Mouse (Mus musculus): ENCODE data around the gene Prkn. TPM values are rescaled to one million over a fixed set of nuclear protein-coding genes. Genes with fewer than 3 reads are reported as not detected.

Gene Prkn
- polyA plus RNA-seq, 1 experiment, result 21.7 TPM

DNA sequence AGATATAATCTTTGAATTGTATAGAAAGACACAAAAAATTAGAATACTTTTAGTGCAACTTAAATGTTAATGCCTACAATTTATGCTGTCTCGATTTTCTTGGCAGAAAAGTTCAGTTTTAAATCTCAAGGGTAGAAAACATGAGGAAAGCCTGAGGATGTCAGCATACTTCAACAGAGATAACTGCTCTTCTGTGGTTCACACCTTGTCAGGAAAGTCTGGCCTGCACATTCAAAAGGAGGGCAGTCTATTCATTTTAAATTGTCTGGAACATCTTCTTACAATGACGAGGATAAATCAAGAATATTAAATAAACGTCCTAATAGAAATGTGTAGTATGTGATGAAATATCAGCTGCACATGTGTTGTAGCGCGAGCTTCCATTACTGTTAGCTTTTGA, 38.8 kb downstream of the Prkn start:
- Histone ChIP-seq H3K4me3 (ENCODE audit: insufficient read depth, low read length) (no peak overlapping the region), H3K4me1 (ENCODE audit: control insufficient read depth, insufficient read depth, low read length) (no peaks in the 10 kb centered on the region), H3K27ac (ENCODE audit: insufficient read depth, low read length) (no peak overlapping the region)
- TF ChIP-seq POLR2A (IDR thresholded peaks at IDR 0.05; ENCODE audit: extremely low read depth, insufficient read depth, low read length) (no peak), CTCF (IDR thresholded peaks at IDR 0.05; ENCODE audit: extremely low read depth, insufficient read depth, low read length) (no peak)

- no peak overlapping the region for H3K27ac ChIP-seq (ENCODE audit: insufficient read depth, low read length)
- no peaks in the 10 kb centered on the region for H3K4me1 ChIP-seq (ENCODE audit: control insufficient read depth, insufficient read depth, low read length)
- H3K4me3 ChIP-seq (ENCODE audit: insufficient read depth, low read length), result no peak overlapping the region
- no peak for TF ChIP-seq CTCF (IDR thresholded peaks at IDR 0.05; ENCODE audit: extremely low read depth, insufficient read depth, low read length)
- TF ChIP-seq POLR2A (IDR thresholded peaks at IDR 0.05; ENCODE audit: extremely low read depth, insufficient read depth, low read length), result no peak
Measured at GRCm38 (mm10) chr17:10882260-10882659, 42.1 kb downstream of the Prkn start.

GRCm38 (mm10) chr17:10887924-10888323, 47.7 kb downstream of the Prkn start:
- TF ChIP-seq POLR2A (IDR thresholded peaks at IDR 0.05; ENCODE audit: extremely low read depth, insufficient read depth, low read length), result no peak
- no peak for TF ChIP-seq CTCF (IDR thresholded peaks at IDR 0.05; ENCODE audit: extremely low read depth, insufficient read depth, low read length)
- H3K4me3 ChIP-seq (ENCODE audit: insufficient read depth, low read length), result no peak overlapping the region
- no peaks in the 10 kb centered on the region for H3K4me1 ChIP-seq (ENCODE audit: control insufficient read depth, insufficient read depth, low read length)
- H3K27ac ChIP-seq (ENCODE audit: insufficient read depth, low read length), result no peak overlapping the region

GRCm38 (mm10) chr17:10901686-10902228, 61.6 kb downstream of the Prkn start:
- TF ChIP-seq CTCF (IDR thresholded peaks at IDR 0.05; ENCODE audit: extremely low read depth, insufficient read depth, low read length) (no peak), POLR2A (IDR thresholded peaks at IDR 0.05; ENCODE audit: extremely low read depth, insufficient read depth, low read length) (no peak)
- Histone ChIP-seq H3K4me1 (ENCODE audit: control insufficient read depth, insufficient read depth, low read length) (no peaks in the 10 kb centered on the region), H3K27ac (ENCODE audit: insufficient read depth, low read length) (no peak overlapping the region), H3K4me3 (ENCODE audit: insufficient read depth, low read length) (no peak overlapping the region)

DNA sequence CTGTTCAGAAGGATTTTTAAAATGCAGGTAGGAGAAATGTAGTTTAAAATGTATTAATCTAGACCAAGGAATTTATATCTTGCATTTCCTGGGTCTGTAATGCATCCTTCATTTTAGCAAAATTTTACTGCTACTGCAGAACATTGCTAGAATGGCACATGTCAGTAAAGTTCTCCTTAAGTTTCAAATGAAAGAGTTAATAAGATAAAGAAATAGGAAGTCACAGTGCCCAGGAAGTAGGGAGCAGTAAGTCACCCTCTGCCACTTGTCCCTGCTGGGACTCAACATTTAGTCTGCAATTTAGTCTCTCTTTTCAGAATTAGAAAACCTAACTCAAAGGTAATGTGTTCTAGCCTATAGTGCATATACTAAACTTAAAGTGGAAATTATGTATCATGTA, 96.5 kb downstream of the Prkn start:
- Histone ChIP-seq H3K4me1 (ENCODE audit: control insufficient read depth, insufficient read depth, low read length) (no peaks in the 10 kb centered on the region), H3K4me3 (ENCODE audit: insufficient read depth, low read length) (no peak overlapping the region), H3K27ac (ENCODE audit: insufficient read depth, low read length) (no peak overlapping the region)
- TF ChIP-seq CTCF (IDR thresholded peaks at IDR 0.05; ENCODE audit: extremely low read depth, insufficient read depth, low read length) (no peak), POLR2A (IDR thresholded peaks at IDR 0.05; ENCODE audit: extremely low read depth, insufficient read depth, low read length) (no peak)

DNA sequence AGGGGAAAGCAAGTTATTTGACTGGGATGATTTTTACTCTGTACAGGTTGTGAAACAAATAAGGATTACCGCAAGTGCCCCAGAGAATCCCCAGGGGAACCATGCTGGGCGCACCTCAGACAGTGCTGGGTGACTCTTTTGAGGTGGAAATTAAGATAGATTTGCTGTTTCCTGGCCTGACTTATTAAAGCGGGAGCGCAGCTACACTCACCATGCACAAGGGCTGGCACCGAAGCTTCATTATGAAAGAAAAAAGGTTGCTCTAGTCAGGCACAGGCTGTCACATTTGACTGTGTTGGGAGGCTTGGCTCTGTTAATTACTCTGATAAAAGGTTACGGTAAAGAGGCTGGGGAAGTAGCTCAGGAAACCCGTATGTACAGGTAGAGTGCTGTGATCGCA, 97.7 kb downstream of the Prkn start:
- no peak for TF ChIP-seq CTCF (IDR thresholded peaks at IDR 0.05; ENCODE audit: extremely low read depth, insufficient read depth, low read length)
- no peak for TF ChIP-seq POLR2A (IDR thresholded peaks at IDR 0.05; ENCODE audit: extremely low read depth, insufficient read depth, low read length)
- Histone ChIP-seq H3K27ac (ENCODE audit: insufficient read depth, low read length) (no peak overlapping the region), H3K4me3 (ENCODE audit: insufficient read depth, low read length) (no peak overlapping the region), H3K4me1 (ENCODE audit: control insufficient read depth, insufficient read depth, low read length) (no peaks in the 10 kb centered on the region)

- no peak overlapping the region for H3K4me3 ChIP-seq (ENCODE audit: insufficient read depth, low read length)
- TF ChIP-seq POLR2A (IDR thresholded peaks at IDR 0.05; ENCODE audit: extremely low read depth, insufficient read depth, low read length), result no peak
- TF ChIP-seq CTCF (IDR thresholded peaks at IDR 0.05; ENCODE audit: extremely low read depth, insufficient read depth, low read length), result no peak
- H3K27ac ChIP-seq (ENCODE audit: insufficient read depth, low read length), result no peak overlapping the region
- no peaks in the 10 kb centered on the region for H3K4me1 ChIP-seq (ENCODE audit: control insufficient read depth, insufficient read depth, low read length)
Measured at GRCm38 (mm10) chr17:10938755-10939154, 98.6 kb downstream of the Prkn start.

DNA sequence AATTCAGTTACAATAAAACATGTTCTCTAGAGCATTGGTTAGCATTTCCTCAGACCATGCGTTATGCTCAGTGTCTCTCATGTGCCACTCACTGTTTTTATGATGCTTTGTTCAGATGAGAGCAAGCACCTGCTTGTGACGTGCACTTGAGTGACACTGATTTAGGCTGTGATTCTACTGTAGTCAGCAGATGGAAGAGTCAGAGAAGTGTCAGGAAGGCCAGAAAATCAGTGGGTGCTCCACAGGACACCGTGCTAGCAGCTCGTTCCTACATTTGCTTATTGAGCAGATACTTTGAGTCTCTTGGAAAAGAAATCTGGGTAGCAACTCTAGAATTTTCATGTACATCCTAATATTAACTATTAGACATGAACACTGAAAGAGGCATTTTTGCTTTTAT, 106.4 kb downstream of the Prkn start:
- H3K27ac ChIP-seq (ENCODE audit: insufficient read depth, low read length), result no peak overlapping the region
- H3K4me1 ChIP-seq (ENCODE audit: control insufficient read depth, insufficient read depth, low read length), result no peaks in the 10 kb centered on the region
- TF ChIP-seq CTCF (IDR thresholded peaks at IDR 0.05; ENCODE audit: extremely low read depth, insufficient read depth, low read length) (no peak), POLR2A (IDR thresholded peaks at IDR 0.05; ENCODE audit: extremely low read depth, insufficient read depth, low read length) (no peak)
- no peak overlapping the region for H3K4me3 ChIP-seq (ENCODE audit: insufficient read depth, low read length)

DNA sequence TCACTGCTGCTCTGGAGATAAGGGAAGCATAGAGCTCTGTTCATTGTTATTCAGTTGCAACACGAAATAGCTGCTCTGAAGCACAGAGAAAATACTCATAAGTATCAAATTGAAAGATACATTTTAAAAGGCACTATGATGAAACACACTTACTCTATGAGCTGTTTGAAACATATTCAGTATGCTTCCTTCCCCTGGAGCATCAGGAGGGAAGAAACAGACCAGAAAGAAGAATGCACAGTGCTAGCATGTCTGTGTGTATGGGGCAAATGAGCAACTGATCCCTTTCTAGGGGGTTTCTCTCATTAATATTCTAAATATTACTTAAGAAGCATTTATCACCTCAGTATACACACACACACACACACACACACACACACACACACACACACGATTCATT, 107.4 kb downstream of the Prkn start:
- TF ChIP-seq CTCF (IDR thresholded peaks at IDR 0.05; ENCODE audit: extremely low read depth, insufficient read depth, low read length) (no peak), POLR2A (IDR thresholded peaks at IDR 0.05; ENCODE audit: extremely low read depth, insufficient read depth, low read length) (no peak)
- H3K4me3 ChIP-seq (ENCODE audit: insufficient read depth, low read length), result no peak overlapping the region
- H3K27ac ChIP-seq (ENCODE audit: insufficient read depth, low read length), result no peak overlapping the region
- H3K4me1 ChIP-seq (ENCODE audit: control insufficient read depth, insufficient read depth, low read length), result no peaks in the 10 kb centered on the region

DNA sequence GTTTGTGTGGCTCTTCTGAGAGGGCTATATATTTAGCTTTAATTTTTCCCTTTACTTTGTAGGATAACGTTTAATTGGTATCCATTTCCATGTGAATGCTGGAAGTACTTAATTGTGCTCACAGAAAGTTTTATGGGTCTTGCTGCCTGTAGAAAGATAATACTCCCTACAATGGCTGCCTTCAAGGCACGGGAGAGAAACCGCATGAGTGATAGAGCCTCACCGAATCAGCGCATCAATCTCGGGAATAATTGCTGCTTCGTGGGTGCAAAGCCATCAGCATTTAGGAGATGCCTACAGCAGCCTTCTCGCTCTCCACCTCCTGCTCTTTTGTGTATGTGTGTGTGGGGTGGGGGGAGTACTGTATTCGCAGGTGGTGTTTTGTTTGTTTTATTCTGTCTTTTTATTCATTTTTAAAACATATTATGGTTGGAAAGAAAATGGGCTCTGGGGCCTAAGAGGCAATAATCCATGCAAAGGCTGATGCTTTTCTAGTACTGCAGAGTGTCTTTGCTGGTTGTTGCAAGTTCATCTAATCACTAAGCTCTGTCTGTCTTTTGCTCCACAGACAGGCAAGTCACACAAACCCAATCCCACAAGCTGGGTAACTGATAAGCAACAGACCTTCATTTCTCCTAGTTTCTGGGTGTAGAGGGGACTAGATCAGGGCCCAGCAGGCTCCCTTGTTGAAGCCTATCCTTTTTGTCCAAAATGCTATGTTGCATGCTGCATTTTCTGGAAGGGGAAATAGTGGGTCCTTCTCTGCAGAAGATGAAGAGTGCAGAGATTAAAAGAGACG, 119.1 kb downstream of the Prkn start:
- no peaks in the 10 kb centered on the region for H3K4me1 ChIP-seq (ENCODE audit: control insufficient read depth, insufficient read depth, low read length)
- TF ChIP-seq POLR2A (IDR thresholded peaks at IDR 0.05; ENCODE audit: extremely low read depth, insufficient read depth, low read length) (no peak), CTCF (IDR thresholded peaks at IDR 0.05; ENCODE audit: extremely low read depth, insufficient read depth, low read length) (no peak)

More for the DNA sequence above, 119.1 kb downstream of the Prkn start:
- Histone ChIP-seq H3K4me3 (ENCODE audit: insufficient read depth, low read length) (no peak overlapping the region), H3K27ac (ENCODE audit: insufficient read depth, low read length) (no peak overlapping the region)
